Mouse (Mus musculus) liver, embryonic 13.5 days (tissue): Measurements from ENCODE around the gene Fam171b. TPM values are rescaled to one million over a fixed set of nuclear protein-coding genes. Genes with fewer than 3 reads are reported as not detected.

Experiments
- ATAC-seq: fragments of 200-750 bp; cut with Nextera tagmentation; 2 replicates; pipeline ENCODE4 v1.8.0; 2017; ENCODE audit warnings: low read depth, mild to moderate bottlenecking, moderate number of reproducible peaks, moderate library complexity
- DNase-seq: peaks from one replicate; pipeline ENCODE4 v3.0.0; 2022
- H3K27ac ChIP-seq: fragments of 300-500 bp; sonication (generic); 2 replicates; pipeline ENCODE4 v1.5.1; 2015; ENCODE audit warnings: moderate library complexity, mild to moderate bottlenecking, inconsistent platforms
- H3K27me3 ChIP-seq: fragments of 300-500 bp; sonication (generic); 2 replicates; pipeline ENCODE4 v1.6.1; 2015; ENCODE audit warnings: mild to moderate bottlenecking, inconsistent platforms
- H3K36me3 ChIP-seq: fragments of 300-500 bp; sonication (generic); 2 replicates; pipeline ENCODE4 v1.6.1; 2015; ENCODE audit warnings: mild to moderate bottlenecking, inconsistent platforms
- H3K4me1 ChIP-seq: fragments of 300-500 bp; sonication (generic); replicated peaks from 2 replicates; pipeline ENCODE4 v1.6.1; 2015; ENCODE audit warnings: inconsistent platforms
- H3K4me2 ChIP-seq: fragments of 300-500 bp; sonication (generic); 2 replicates; pipeline ENCODE4 v1.6.1; 2015; ENCODE audit warnings: inconsistent platforms, mild to moderate bottlenecking, moderate library complexity
- H3K4me3 ChIP-seq: fragments of 300-500 bp; sonication (generic); replicated peaks from 2 replicates; pipeline ENCODE4 v1.5.1; 2015; ENCODE audit warnings: mild to moderate bottlenecking, inconsistent platforms
- H3K9ac ChIP-seq: fragments of 300-500 bp; sonication (generic); 2 replicates; pipeline ENCODE4 v1.6.1; 2015; ENCODE audit warnings: mild to moderate bottlenecking, inconsistent platforms
- H3K9me3 ChIP-seq: fragments of 300-500 bp; sonication (generic); replicated peaks from 2 replicates; pipeline ENCODE4 v1.6.1; 2016; ENCODE audit warnings: inconsistent platforms
- WGBS: fragments of 180-500 bp; shearing (Covaris S2); methylation state at CpG from one replicate; pipeline ENCODE4 v1.1.7; 2015; ENCODE audit not compliant: insufficient replicate concordance; 5-methylcytosine and 5-hydroxymethylcytosine counted together
- polyA plus RNA-seq: library from polyadenylated mRNA; unstranded; fragments of >200 nt; fragmentation: Nextera tagmentation; extraction: Ambion mirVana; gene quantifications from 2 replicates; pipeline ENCODE4 v1.2.1, GENCODE M21; 2015

Gene Fam171b
- polyA plus RNA-seq: 0.32 and 0.59 TPM in 2 replicates

DNA sequence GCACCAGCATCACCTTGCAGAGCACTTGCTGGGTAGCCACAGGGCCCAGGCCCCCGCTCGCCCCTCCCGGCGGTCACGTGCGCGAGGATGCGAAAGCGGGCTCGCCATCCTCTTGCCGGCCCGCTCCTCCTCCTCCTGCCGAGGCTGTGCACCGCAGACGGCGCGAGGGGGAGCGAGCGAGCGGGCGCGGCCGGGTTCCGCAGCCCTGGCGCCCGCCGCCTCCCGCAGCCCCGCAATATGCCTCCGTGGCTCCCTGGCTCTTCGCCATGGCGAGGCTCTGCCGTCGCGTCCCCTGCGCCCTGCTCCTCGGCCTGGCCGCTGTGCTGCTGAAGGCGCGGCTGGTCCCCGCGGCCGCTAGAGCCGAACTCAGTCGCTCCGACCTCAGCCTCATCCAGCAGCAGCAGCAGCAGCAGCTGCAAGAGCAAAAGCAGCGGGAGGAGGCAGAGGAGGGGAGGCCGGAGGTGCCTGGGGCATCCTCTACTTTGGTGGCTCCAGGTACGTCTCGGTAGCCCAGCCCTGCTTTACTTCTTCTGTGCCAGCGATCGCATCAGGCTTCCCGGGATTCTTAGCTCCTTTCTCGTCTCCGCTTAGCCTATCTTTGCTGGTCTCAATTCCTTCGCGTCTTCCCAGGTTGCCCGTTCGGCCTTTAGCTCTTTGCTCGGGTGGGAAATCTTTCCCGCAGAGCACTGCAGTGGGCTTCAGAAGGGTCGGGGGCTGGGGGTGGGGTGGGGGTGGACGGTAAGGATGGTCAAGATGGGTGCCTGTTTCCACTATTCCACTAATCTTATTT lies at the start of gene Fam171b:
Fam171b (plus strand) TSS at position 154 of the 790 bp plus-strand sequence.
- no peak for DNase-seq
- Histone ChIP-seq H3K4me3 (peak within 1 kb of the TSS; percentile 50), H3K9me3 (no peaks in the 10 kb centered on the region), H3K27ac (no peak within 1 kb of the TSS), H3K9ac (0 out of 2 replicates have a peak within 1 kb of the TSS, but pooled peaks have one; percentile 27), H3K36me3 (no peaks in the 10 kb centered on the region), H3K4me1 (peaks cover 6% of the 10 kb centered on the region), H3K4me2 (peak within 1 kb of the TSS; percentile 66), H3K27me3 (peaks cover 50% of the 10 kb centered on the region)
- ATAC-seq: peak; percentile 45; the same call in 1 of the 2 replicates
- WGBS: under 1% methylated on average over 61 of the region's 63 CpGs

GRCm38 (mm10) chr2:83766058-83766457 lies 46.4 kb upstream of the Fam171b start:
- Histone ChIP-seq H3K4me2 (no peak overlapping the region), H3K27me3 (no peaks in the 10 kb centered on the region), H3K27ac (no peak overlapping the region), H3K9ac (no peak overlapping the region), H3K9me3 (no peaks in the 10 kb centered on the region), H3K4me1 (no peaks in the 10 kb centered on the region), H3K36me3 (no peaks in the 10 kb centered on the region), H3K4me3 (no peak overlapping the region)
- ATAC-seq (no peak), DNase-seq (no peak)
- 60% methylated on average over 6 of the region's 6 CpGs for WGBS

DNA sequence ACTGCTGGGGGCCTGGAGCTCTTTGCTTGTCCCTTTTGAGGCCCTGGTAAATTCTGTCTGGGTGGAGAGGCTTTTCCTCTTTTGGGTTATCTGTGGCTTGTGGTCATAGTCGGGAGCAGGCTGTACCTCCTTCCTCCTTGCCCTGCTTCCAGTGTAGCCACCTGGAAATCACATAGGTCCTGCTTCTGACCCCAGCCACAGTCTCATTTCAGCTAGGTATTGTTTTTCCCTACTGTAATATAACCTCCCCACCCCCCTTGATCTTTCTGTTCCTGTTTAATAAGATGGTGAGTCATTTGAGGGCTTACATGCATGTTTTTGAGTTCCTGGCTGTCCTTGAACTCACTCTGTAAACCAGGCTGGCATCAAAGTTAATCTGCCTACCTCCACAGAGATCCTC lies 45.6 kb upstream of the Fam171b start:
- no peaks in the 10 kb centered on the region for H3K27me3 ChIP-seq
- no peaks in the 10 kb centered on the region for H3K36me3 ChIP-seq
- H3K4me1 ChIP-seq: no peaks in the 10 kb centered on the region
- no peaks in the 10 kb centered on the region for H3K9me3 ChIP-seq
- H3K27ac ChIP-seq: no peak overlapping the region
- no peak overlapping the region for H3K4me2 ChIP-seq
- H3K4me3 ChIP-seq: no peak overlapping the region
- no peak for DNase-seq
- no peak overlapping the region for H3K9ac ChIP-seq
- whole genome bisulfite sequencing: 13% methylated on average over 1 of the region's 1 CpGs
- ATAC-seq: no peak

DNA sequence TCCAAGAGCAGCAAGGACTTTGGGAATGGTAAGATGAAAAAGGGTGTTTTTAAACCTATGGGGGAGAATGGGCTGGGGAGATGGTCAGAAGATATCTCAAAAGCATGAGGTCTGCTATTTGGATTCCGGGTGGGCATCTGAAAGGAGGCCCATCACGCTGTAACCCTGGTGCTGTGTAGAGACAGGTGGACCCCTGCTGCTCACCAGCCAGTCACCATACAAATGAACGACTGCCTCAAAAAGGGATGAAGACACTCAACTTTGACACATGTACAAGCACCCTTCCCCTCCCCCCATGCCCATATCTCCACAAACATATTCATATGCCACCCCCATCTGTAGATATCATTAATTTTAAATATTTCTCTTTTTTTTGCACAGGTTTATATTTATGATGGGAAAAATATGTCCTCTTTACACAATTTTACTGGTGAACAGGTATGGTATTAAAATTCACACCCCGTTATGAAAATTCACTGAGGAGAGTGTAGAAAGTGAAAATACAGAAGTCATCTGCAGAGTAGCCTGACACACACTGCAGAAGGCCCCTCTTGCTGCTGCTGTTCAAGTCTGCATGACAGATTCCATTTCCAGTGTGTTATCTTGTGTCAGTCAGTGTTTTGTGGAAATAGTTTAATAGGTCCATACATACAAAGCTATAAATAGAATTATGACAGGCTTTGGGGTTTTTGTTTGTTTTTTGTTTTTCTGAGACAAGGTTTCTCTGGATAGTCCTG lies 44.0 kb upstream of the Fam171b start:
- H3K27ac ChIP-seq: no peak overlapping the region
- 71% methylated on average over 4 of the region's 4 CpGs for WGBS
- peaks cover 10% of the 10 kb centered on the region; the same call in 1 of the 2 replicates for H3K36me3 ChIP-seq
- DNase-seq: no peak
- H3K27me3 ChIP-seq: no peaks in the 10 kb centered on the region
- no peaks in the 10 kb centered on the region for H3K9me3 ChIP-seq
- H3K4me1 ChIP-seq: no peaks in the 10 kb centered on the region
- no peak for ATAC-seq
- no peak overlapping the region for H3K4me2 ChIP-seq
- no peak overlapping the region for H3K9ac ChIP-seq
- no peak overlapping the region for H3K4me3 ChIP-seq

- Histone ChIP-seq H3K9me3 (no peaks in the 10 kb centered on the region), H3K27ac (no peak overlapping the region), H3K4me1 (no peaks in the 10 kb centered on the region), H3K4me2 (no peak overlapping the region), H3K9ac (no peak overlapping the region), H3K27me3 (no peaks in the 10 kb centered on the region), H3K36me3 (peaks cover 10% of the 10 kb centered on the region; the same call in 1 of the 2 replicates), H3K4me3 (no peak overlapping the region)
- 53% methylated on average over 7 of the region's 7 CpGs for WGBS
- DNase-seq (no peak), ATAC-seq (no peak)
These were observed 41.2 kb upstream of the Fam171b start for GRCm38 (mm10) chr2:83771155-83771812.

DNA sequence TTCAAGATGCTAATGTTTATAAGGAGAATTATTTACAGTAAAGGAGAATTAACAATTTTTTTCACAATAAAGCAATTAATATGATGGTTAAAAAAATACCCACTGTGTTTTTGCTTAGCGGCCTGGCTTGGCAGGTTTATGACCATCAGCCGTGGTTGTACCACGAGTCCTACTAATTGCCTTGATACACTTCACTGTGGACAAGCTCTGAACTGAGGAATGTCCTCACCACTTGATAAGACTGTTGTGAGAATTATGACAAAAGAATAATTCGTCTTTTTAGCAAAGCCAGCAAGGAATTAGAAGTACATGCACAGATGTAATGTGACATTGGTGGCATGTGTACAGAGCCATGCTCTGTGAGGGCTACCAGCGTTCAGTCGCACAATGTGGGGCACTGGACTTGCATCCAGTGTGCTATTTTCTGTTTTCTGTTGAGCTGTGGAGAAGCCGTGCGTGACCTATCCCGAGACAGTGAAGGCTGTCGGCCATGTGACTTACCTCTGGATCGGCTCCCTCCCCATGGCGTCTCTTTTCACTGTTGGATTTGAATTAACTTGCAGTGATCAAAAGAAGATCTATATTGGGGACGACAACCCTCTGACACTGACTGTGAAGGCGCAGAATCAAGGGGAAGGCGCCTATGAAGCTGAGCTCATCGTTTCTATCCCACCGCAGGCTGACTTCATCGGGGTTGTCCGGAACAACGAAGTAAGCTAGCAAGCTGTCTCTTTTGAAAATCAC lies 20.9 kb upstream of the Fam171b start:
- no peak for ATAC-seq
- Histone ChIP-seq H3K9ac (no peak overlapping the region), H3K36me3 (peaks cover 13% of the 10 kb centered on the region; the same call in 1 of the 2 replicates), H3K4me2 (no peak overlapping the region), H3K4me3 (no peak overlapping the region), H3K27me3 (no peaks in the 10 kb centered on the region), H3K4me1 (no peaks in the 10 kb centered on the region), H3K27ac (no peak overlapping the region), H3K9me3 (no peaks in the 10 kb centered on the region)
- no peak for DNase-seq
- WGBS: 83% methylated on average over 20 of the region's 20 CpGs

DNA sequence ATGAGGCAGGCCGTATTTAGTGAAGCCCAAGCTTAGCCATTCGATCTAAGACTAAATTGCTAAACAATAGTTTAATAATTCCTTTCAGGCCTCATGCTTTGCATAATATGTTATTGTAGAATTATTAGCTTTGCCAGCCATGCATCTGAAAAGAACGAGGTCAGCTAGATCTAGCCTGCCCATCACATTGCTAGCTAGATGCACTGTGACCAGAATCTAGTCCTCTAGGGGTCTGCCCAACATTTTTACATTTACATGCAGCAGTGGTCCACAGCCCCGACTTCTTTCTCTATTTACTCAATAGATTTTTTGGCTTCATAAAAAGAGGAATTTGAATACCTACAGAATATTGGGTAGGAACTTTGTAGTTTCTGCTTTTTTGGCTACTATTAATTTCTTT lies 20.3 kb upstream of the Fam171b start:
- no peak overlapping the region for H3K4me3 ChIP-seq
- ATAC-seq: no peak
- H3K4me2 ChIP-seq: no peak overlapping the region
- H3K9me3 ChIP-seq: no peaks in the 10 kb centered on the region
- H3K27me3 ChIP-seq: no peaks in the 10 kb centered on the region
- peaks cover 13% of the 10 kb centered on the region; the same call in 1 of the 2 replicates for H3K36me3 ChIP-seq
- 77% methylated on average over 4 of the region's 4 CpGs for WGBS
- H3K27ac ChIP-seq: no peak overlapping the region
- H3K4me1 ChIP-seq: no peaks in the 10 kb centered on the region
- no peak for DNase-seq
- H3K9ac ChIP-seq: no peak overlapping the region

- Histone ChIP-seq H3K9ac (no peak overlapping the region), H3K27ac (no peak overlapping the region), H3K4me2 (no peak overlapping the region), H3K4me1 (no peaks in the 10 kb centered on the region), H3K4me3 (no peak overlapping the region), H3K27me3 (no peaks in the 10 kb centered on the region), H3K9me3 (no peaks in the 10 kb centered on the region), H3K36me3 (peaks cover 16% of the 10 kb centered on the region; the same call in 1 of the 2 replicates)
- ATAC-seq (no peak), DNase-seq (no peak)
- 59% methylated on average over 4 of the region's 4 CpGs for WGBS
These were observed 16.7 kb upstream of the Fam171b start for GRCm38 (mm10) chr2:83795766-83796165.

GRCm38 (mm10) chr2:83797902-83798497 lies 14.4 kb upstream of the Fam171b start:
- ATAC-seq: no peak
- no peak overlapping the region for H3K4me3 ChIP-seq
- H3K4me2 ChIP-seq: no peak overlapping the region
- no peaks in the 10 kb centered on the region for H3K4me1 ChIP-seq
- no peak for DNase-seq
- H3K27ac ChIP-seq: no peak overlapping the region
- no peaks in the 10 kb centered on the region for H3K27me3 ChIP-seq
- H3K9me3 ChIP-seq: no peaks in the 10 kb centered on the region
- peaks cover 11% of the 10 kb centered on the region; the same call in 1 of the 2 replicates for H3K36me3 ChIP-seq
- 72% methylated on average over 9 of the region's 9 CpGs for WGBS
- no peak overlapping the region for H3K9ac ChIP-seq

GRCm38 (mm10) chr2:83813273-83813892 lies 947 bp downstream of the Fam171b start:
- Histone ChIP-seq H3K9ac (no peak overlapping the region), H3K27me3 (peaks cover 50% of the 10 kb centered on the region), H3K4me3 (peak overlapping the region; percentile 50; the same call in 1 of the 2 replicates), H3K4me1 (peaks cover 6% of the 10 kb centered on the region), H3K27ac (no peak overlapping the region), H3K36me3 (no peaks in the 10 kb centered on the region), H3K4me2 (peak overlapping the region; percentile 66), H3K9me3 (no peaks in the 10 kb centered on the region)
- no peak for ATAC-seq
- no peak for DNase-seq
- 17% methylated on average over 10 of the region's 10 CpGs for WGBS
